Mouse (Mus musculus): ENCODE data around the gene Shq1. TPM values are rescaled to one million over a fixed set of nuclear protein-coding genes. Genes with fewer than 3 reads are reported as not detected.

Gene Shq1
- polyA plus RNA-seq, 1 experiment from 2014 or later = 9.2 TPM

- H3K27me3 ChIP-seq (replicated peaks) = peaks cover 30% of the 10 kb centered on the region
- no peaks in the 10 kb centered on the region for H3K36me3 ChIP-seq (replicated peaks)
- peak within 1 kb of the TSS; percentile 74 for H3K4me3 ChIP-seq
- peak within 1 kb of the TSS; percentile 34; the same call in 1 of the 2 replicates for H3K27ac ChIP-seq
- H3K9ac ChIP-seq = peak within 1 kb of the TSS; percentile 58
- under 1% methylated on average over 67 of the region's 77 CpGs for WGBS
- ATAC-seq (replicated peaks) = peak; percentile 89
- H3K4me1 ChIP-seq = peaks cover 19% of the 10 kb centered on the region
- no peaks in the 10 kb centered on the region for H3K9me3 ChIP-seq
- peak within 1 kb of the TSS; percentile 99 for H3K4me2 ChIP-seq
Measured at GRCm38 (mm10) chr6:100704574-100705365, 33.8 kb upstream of the Shq1 start, which contains the start of gene Gxylt2. Gxylt2 (plus strand) TSS chr6:100704734.

GRCm38 (mm10) chr6:100704197-100704573 is 33.2 kb upstream of the Shq1 start:
- Histone ChIP-seq H3K9ac (no peak overlapping the region; the same call in 1 of the 2 replicates), H3K27ac (no peak overlapping the region), H3K9me3 (no peaks in the 10 kb centered on the region), H3K4me2 (peak overlapping the region; percentile 99), H3K4me3 (peak overlapping the region; percentile 74), H3K4me1 (peaks cover 15% of the 10 kb centered on the region), H3K27me3 (replicated peaks) (peaks cover 30% of the 10 kb centered on the region), H3K36me3 (replicated peaks) (no peaks in the 10 kb centered on the region)
- 35% methylated on average over 8 of the region's 8 CpGs for WGBS
- ATAC-seq (replicated peaks) = peak; percentile 60

- Histone ChIP-seq H3K9me3 (no peaks in the 10 kb centered on the region), H3K9ac (no peak overlapping the region), H3K36me3 (replicated peaks) (no peaks in the 10 kb centered on the region), H3K4me3 (no peak overlapping the region), H3K27ac (no peak overlapping the region), H3K27me3 (replicated peaks) (peaks cover 27% of the 10 kb centered on the region), H3K4me2 (no peak overlapping the region), H3K4me1 (peaks cover 15% of the 10 kb centered on the region)
- 77% methylated on average over 5 of the region's 5 CpGs for WGBS
- ATAC-seq (replicated peaks) = no peak
Measured at GRCm38 (mm10) chr6:100700774-100701173, 29.8 kb upstream of the Shq1 start.

- Histone ChIP-seq H3K4me3 (no peak overlapping the region), H3K27me3 (replicated peaks) (peaks cover 20% of the 10 kb centered on the region), H3K36me3 (replicated peaks) (no peaks in the 10 kb centered on the region), H3K4me1 (peaks cover 9% of the 10 kb centered on the region), H3K9me3 (no peaks in the 10 kb centered on the region), H3K27ac (no peak overlapping the region), H3K4me2 (no peak overlapping the region), H3K9ac (no peak overlapping the region)
- ATAC-seq (replicated peaks) = no peak
- WGBS = 81% methylated on average over 5 of the region's 5 CpGs
Measured at GRCm38 (mm10) chr6:100699986-100700385, 29.0 kb upstream of the Shq1 start.

GRCm38 (mm10) chr6:100686341-100686740 is 15.4 kb upstream of the Shq1 start:
- no peak overlapping the region for H3K4me2 ChIP-seq
- H3K9me3 ChIP-seq = no peaks in the 10 kb centered on the region
- 79% methylated on average over 2 of the region's 2 CpGs for WGBS
- no peaks in the 10 kb centered on the region for H3K36me3 ChIP-seq (replicated peaks)
- no peaks in the 10 kb centered on the region for H3K27me3 ChIP-seq (replicated peaks)
- H3K4me3 ChIP-seq = no peak overlapping the region
- no peak for ATAC-seq (replicated peaks)
- no peak overlapping the region for H3K9ac ChIP-seq
- H3K4me1 ChIP-seq = no peaks in the 10 kb centered on the region
- H3K27ac ChIP-seq = no peak overlapping the region

GRCm38 (mm10) chr6:100678636-100679035 is 7.7 kb upstream of the Shq1 start:
- Histone ChIP-seq H3K4me3 (no peak overlapping the region), H3K9ac (no peak overlapping the region), H3K4me2 (no peak overlapping the region), H3K9me3 (no peaks in the 10 kb centered on the region), H3K36me3 (replicated peaks) (no peaks in the 10 kb centered on the region), H3K4me1 (no peaks in the 10 kb centered on the region), H3K27me3 (replicated peaks) (no peaks in the 10 kb centered on the region), H3K27ac (no peak overlapping the region)
- 98% methylated on average over 2 of the region's 2 CpGs for WGBS
- no peak for ATAC-seq (replicated peaks)

GRCm38 (mm10) chr6:100676461-100676860 is 5.5 kb upstream of the Shq1 start:
- ATAC-seq (replicated peaks) = no peak
- Histone ChIP-seq H3K27me3 (replicated peaks) (no peaks in the 10 kb centered on the region; the same call in 1 of the 2 replicates), H3K9ac (no peak overlapping the region), H3K4me1 (peaks cover 3% of the 10 kb centered on the region), H3K36me3 (replicated peaks) (no peaks in the 10 kb centered on the region), H3K4me2 (no peak overlapping the region), H3K9me3 (no peaks in the 10 kb centered on the region), H3K4me3 (no peak overlapping the region), H3K27ac (no peak overlapping the region)
- WGBS = 95% methylated on average over 6 of the region's 7 CpGs

- ATAC-seq (replicated peaks) = no peak
- no peak overlapping the region for H3K4me3 ChIP-seq
- H3K9me3 ChIP-seq = no peaks in the 10 kb centered on the region
- no peak overlapping the region for H3K27ac ChIP-seq
- H3K27me3 ChIP-seq (replicated peaks) = no peaks in the 10 kb centered on the region; the same call in 1 of the 2 replicates
- peaks cover 11% of the 10 kb centered on the region for H3K4me1 ChIP-seq
- H3K36me3 ChIP-seq (replicated peaks) = no peaks in the 10 kb centered on the region
- H3K4me2 ChIP-seq = no peak overlapping the region
- 22% methylated on average over 6 of the region's 6 CpGs for WGBS
- H3K9ac ChIP-seq = no peak overlapping the region
Measured at GRCm38 (mm10) chr6:100674974-100675373, 4.0 kb upstream of the Shq1 start.

GRCm38 (mm10) chr6:100671401-100671800 is 444 bp upstream of the Shq1 start:
- Histone ChIP-seq H3K27me3 (replicated peaks) (no peaks in the 10 kb centered on the region; the same call in 1 of the 2 replicates), H3K9ac (no peak overlapping the region), H3K4me1 (peaks cover 11% of the 10 kb centered on the region), H3K4me2 (peak overlapping the region; percentile 98), H3K36me3 (replicated peaks) (no peaks in the 10 kb centered on the region), H3K27ac (no peak overlapping the region), H3K4me3 (peak overlapping the region; percentile 79), H3K9me3 (no peaks in the 10 kb centered on the region)
- ATAC-seq (replicated peaks) = peak; percentile 53
- 10% methylated on average over 7 of the region's 7 CpGs for WGBS

- Histone ChIP-seq H3K4me3 (peak overlapping the region; percentile 79), H3K27ac (peak overlapping the region; percentile 28; the same call in 1 of the 2 replicates), H3K9ac (peak overlapping the region; percentile 55), H3K27me3 (replicated peaks) (no peaks in the 10 kb centered on the region; the same call in 1 of the 2 replicates), H3K4me1 (peaks cover 11% of the 10 kb centered on the region), H3K4me2 (peak overlapping the region; percentile 98), H3K9me3 (no peaks in the 10 kb centered on the region), H3K36me3 (replicated peaks) (no peaks in the 10 kb centered on the region)
- ATAC-seq (replicated peaks) = peak; percentile 77
- WGBS = under 1% methylated on average over 32 of the region's 32 CpGs
Measured at GRCm38 (mm10) chr6:100670370-100670841, 551 bp downstream of the Shq1 start.

GRCm38 (mm10) chr6:100668858-100669257 is 2.1 kb downstream of the Shq1 start:
- ATAC-seq (replicated peaks) = no peak
- H3K9ac ChIP-seq = no peak overlapping the region

GRCm38 (mm10) chr6:100667644-100668043 is 3.3 kb downstream of the Shq1 start:
- Histone ChIP-seq H3K9me3 (no peaks in the 10 kb centered on the region), H3K4me2 (no peak overlapping the region), H3K4me3 (no peak overlapping the region), H3K27ac (no peak overlapping the region), H3K36me3 (replicated peaks) (peaks cover 3% of the 10 kb centered on the region; the same call in 1 of the 2 replicates), H3K4me1 (peaks cover 11% of the 10 kb centered on the region), H3K9ac (no peak overlapping the region), H3K27me3 (replicated peaks) (no peaks in the 10 kb centered on the region; the same call in 1 of the 2 replicates)
- no peak for ATAC-seq (replicated peaks)
- whole genome bisulfite sequencing = 94% methylated on average over 8 of the region's 8 CpGs

More at GRCm38 (mm10) chr6:100668858-100669257, 2.1 kb downstream of the Shq1 start:
- no peak overlapping the region for H3K27ac ChIP-seq
- no peak overlapping the region for H3K4me3 ChIP-seq
- peaks cover 11% of the 10 kb centered on the region for H3K4me1 ChIP-seq
- 83% methylated on average over 2 of the region's 2 CpGs for WGBS
- no peaks in the 10 kb centered on the region; the same call in 1 of the 2 replicates for H3K27me3 ChIP-seq (replicated peaks)
- H3K4me2 ChIP-seq = no peak overlapping the region
- H3K36me3 ChIP-seq (replicated peaks) = 0 out of 2 replicates have a peak, but pooled peaks cover 3% of the 10 kb centered on the region
- H3K9me3 ChIP-seq = no peaks in the 10 kb centered on the region
